Mouse (Mus musculus) thymus, postnatal 0 days (tissue): ENCODE data around the gene Ablim1. TPM values are rescaled to one million over a fixed set of nuclear protein-coding genes. Genes with fewer than 3 reads are reported as not detected.
A peak's percentile ranks its signal among the peaks of the same experiment; 100 is the strongest.

Experiments
- DNase-seq: peaks from one replicate; pipeline ENCODE4 v3.0.0-alpha.2; 2015; ENCODE audit warnings: low spot score
- polyA plus RNA-seq: library from polyadenylated mRNA; unstranded; fragments of >200 nt; fragmentation: Nextera tagmentation; extraction: Ambion mirVana; gene quantifications from 2 replicates; pipeline ENCODE4 v1.2.1, GENCODE M21; 2015

Ablim1 gene
- polyA plus RNA-seq, 1 experiment from 2014 or later, result 148 TPM

DNA sequence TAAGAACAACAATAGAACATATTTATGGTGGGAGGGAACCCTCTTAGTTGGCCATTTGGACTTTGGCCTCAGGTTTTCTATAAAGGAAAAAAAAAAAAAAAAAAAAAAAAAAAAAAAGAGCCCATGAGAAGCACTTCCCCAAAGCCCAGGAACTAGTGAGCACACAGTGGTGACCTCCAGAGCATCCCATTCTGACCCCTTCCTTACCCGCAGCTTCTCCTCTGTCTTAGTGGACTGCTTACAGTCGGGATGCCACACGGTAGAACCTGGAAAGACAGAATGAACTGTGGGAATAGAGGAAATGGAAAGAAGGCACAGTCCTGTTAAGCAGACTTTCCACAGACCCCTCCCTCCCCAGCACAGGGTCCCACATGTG, 235.1 kb downstream of the Ablim1 start:
- DNase-seq, result no peak

DNA sequence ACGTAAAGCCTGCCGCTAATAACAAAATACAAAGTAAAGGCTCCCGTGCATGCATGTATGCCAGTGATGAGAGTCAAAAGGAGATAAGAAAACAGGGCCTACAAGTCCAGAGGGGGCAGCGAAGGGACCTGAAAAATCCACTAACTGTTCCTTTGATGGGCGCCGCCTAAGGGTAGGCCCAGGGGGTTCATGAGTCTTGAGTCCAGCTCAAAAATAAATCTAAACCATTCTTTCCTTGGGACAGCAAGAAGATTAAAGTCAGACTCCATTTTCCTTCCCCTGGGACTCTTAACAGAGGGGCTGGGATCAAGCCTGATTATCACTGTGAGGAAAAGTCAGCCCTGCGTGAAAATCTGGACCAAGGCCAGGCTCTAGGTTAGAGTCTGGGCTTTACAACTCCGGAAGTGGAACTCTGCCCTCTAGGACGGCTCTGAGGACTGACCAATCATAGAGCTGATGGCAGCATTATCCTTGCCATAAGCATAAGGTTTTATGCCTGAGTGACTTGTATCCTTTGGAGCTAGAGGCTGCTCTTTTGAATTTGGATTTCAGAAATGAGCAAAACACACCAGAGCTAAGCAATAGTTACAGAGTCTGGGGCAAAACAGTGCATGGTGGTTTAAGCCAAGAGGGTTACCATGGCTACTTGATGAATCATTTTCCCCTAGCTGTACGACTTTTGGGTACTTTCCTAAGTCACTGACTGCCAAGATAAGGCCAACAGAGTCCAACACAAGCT, 235.7 kb downstream of the Ablim1 start:
- no peak for DNase-seq

DNA sequence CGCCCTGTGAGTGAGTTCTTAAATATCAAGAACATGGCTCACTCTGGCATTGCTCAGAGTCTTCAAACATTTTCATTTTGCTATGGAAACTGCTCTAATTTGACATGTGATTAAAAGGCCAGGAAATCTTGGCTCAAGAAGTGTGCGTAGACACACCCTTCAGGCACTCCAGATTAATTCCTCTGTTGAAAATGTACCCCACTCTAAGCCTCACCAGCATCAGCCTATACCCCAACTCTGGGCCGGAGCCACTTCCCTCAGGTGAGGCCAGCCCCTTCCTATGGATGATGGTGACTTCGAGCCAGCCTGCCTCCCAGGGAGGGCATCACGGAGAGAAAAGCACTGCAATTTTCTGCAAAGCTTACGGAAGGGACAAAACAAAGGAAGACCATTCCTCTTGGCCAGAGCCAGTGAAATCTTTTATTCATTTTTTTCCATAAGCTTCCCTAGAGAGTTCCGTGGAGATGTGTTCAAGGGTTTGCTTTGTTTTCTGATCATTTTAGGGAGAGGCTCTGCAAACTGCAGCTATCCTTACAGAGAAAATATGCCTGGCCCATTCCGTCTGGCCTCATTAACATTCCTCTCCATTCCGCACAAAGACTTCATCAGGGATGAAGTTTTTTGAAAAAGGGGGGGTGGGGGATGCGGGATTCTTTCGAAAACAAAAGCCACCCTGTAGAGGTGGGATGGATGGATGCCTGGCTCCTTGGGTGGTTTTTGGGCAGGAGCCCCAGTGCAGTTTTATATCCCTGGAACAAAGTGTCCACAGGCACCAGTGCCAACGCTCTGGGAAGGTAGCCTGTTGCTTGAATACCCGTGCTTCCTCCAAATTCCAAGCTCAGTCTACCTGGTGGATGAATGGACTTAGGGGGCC, 236.7 kb downstream of the Ablim1 start:
- no peak for DNase-seq

GRCm38 (mm10) chr19:57073450-57073849, 241.3 kb downstream of the Ablim1 start:
- no peak for DNase-seq

DNA sequence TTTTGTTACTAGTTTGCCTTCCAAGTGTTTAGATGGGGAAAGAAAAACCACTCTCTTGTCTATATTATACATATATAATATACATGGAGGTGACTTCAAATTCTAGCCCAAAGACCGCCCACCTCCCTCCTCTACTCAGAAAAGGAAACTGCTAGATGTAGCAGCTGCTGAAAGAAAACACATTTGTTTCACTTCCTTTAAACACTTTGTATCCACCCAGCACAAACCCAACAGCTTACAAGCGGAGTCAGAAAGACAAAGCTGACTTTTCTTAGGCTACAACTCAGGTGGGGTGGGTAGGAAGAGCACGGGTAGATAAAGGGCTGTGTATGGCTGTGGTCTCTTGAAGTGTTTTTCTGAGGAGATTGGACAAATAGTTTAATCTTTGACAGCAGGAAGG, 242.0 kb downstream of the Ablim1 start:
- peak; percentile 72 for DNase-seq

GRCm38 (mm10) chr19:57067108-57067613, 247.6 kb downstream of the Ablim1 start:
- no peak for DNase-seq

- peak; percentile 68 for DNase-seq
Observed at GRCm38 (mm10) chr19:57066313-57066712, 248.4 kb downstream of the Ablim1 start.

DNA sequence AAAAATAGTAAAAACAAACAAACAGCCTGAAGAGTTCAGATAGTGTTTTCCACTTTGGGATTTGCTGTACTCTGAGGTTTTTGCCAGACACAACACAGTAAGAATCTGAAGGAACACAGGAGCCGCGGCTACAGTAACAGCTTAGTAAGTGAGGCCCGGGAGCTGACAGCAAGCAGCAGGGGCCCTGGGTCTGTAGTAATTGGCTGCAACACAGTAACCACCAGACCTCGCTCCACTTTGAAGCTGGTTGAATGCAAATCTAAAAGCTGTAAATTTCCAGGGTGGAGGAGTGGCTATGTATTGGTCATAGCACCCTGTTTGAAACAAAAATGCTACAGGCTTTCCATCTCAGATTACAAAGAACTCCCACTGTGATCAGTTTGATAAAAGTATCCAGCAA, 252.0 kb downstream of the Ablim1 start:
- DNase-seq, result no peak

DNA sequence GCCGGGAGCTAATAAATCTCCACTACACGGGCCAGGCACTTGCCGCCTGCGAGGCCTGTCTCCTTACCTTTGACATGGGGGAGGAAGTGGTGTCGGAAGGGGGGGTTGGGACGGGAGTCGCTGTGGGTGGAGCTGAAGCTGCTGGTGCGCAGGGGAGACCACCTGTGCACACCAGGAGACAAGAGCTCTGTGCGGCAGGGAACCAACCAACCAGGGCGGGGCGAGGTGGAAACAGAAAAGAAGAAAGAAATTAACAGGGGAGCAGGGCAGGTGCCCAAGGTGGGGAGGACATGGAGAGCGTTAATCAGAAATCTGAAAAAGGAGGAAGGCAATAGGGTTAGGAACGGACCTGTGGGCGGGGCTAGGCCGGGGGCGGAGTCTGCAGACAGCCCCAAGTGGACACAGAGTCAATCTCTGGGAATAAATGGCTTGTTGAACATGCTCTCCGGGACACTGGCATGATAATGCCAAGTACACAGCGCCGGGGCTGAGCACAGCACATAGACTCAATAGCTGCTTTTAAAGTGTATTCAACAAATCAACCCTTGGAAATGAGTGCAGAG, 255.6 kb downstream of the Ablim1 start:
- no peak for DNase-seq

DNA sequence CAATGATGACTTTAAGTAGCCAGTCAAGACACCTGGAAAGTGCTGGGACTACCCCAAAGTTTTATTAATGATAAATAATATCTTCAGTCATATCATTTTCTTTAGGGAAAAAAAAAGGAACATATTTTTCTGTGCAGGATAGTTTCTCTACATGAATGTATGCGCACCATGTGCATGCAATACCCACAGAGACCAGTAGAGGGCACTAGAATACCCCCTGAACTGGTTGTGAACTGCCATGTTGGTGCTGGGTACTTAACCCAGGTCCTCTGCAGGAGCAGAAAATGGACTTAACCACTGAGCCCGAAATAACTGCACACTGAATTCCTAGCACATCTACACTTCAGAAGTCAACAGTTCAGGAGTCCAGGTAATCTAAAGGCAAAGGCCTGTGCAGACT, 257.2 kb downstream of the Ablim1 start:
- DNase-seq, result no peak

DNA sequence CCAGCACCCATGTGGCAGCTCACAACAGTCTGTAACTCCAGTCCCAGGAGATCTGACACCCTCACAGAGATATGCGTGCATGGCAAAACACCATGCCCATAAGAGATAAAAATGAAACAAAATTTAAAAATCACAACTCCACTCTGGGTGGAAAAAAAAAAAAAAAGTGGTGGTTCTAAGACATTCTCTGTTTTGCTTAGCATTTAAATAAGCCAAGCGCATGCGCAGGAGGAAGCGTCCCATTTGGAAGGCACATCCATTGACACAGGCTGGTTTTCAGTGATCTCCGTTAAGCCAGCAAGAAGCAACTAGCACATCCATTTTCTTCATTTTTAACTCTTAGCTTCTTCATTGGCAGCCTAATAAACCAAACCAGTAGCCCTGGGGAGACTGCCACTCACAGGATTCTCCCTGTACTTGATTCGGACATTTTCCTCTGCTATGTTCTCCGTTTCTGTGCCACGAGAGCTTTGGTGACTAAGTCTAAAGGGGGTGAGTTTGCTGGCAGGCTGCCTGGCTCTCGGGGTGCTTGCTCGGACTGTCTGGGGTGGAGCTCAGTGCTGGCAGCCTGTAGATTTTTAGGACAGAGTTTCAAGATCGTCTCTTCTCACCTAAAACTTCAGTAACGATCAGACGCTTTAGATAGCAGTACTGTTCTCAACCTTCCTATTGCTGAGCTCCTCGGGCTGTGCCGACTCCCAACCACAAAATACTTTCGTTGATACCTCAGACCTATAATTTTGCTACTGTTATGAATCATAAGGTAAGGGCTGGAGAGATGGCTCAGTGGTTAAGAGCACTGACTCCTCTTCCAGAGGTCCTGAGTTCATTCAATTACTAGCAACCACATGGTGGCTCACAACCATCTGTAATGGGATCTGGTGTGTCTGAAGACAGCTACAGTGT, 259.3 kb downstream of the Ablim1 start:
- DNase-seq, result no peak

GRCm38 (mm10) chr19:57052959-57053358, 261.8 kb downstream of the Ablim1 start:
- DNase-seq, result no peak

GRCm38 (mm10) chr19:57052016-57052415, 262.7 kb downstream of the Ablim1 start:
- DNase-seq, result no peak

- no peak for DNase-seq
Observed at GRCm38 (mm10) chr19:57049592-57050090, 265.1 kb downstream of the Ablim1 start.

DNA sequence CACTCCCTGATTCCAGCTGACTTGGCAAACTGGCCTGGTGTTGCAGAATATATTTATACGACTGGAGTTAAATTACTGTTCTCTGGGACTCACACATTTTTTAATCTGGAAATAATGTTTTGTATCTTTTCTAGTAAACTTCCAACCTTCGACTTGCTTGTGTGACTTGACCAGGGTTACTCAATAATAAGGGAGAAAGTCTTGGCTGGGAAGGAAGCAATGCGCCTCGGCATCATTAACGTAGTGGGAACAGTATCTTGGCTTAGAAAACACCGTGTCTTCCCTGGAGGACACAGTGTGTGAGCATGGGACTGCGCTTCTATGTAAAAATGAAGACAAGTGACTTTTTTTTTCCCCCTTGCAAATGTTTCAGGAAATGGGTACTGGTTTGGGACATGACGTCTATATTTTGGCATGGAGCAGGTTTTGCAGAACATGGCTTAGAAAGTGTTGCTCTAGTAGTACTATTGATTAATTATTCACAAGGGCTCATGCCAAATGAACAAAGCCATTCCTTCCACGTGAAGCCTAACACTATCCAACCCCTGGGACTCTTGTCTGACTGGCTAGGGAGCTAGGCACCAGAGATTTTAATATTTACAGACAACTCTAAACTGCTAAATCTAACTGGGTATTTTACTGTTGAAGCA, 266.9 kb downstream of the Ablim1 start:
- DNase-seq, result no peak

DNA sequence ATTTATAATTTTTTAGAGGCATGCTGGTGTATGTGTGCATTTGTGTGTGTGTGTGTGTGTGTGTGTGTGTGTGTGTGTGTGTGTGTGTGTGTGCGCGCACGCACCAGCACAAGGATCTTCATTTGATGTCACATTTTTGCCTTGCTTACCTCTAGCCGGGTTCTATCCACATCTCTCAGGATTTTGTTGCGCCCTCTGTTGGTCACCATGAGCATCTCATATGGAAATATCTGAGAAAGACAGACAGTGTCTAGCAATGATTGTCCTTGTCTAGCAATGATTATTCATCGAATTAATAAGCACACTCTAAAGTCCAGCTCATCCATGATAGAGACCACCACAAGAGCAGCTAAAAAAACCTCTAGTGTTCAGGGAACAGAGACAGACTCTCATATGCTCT, 275.5 kb downstream of the Ablim1 start:
- DNase-seq, result peak; percentile 39

DNA sequence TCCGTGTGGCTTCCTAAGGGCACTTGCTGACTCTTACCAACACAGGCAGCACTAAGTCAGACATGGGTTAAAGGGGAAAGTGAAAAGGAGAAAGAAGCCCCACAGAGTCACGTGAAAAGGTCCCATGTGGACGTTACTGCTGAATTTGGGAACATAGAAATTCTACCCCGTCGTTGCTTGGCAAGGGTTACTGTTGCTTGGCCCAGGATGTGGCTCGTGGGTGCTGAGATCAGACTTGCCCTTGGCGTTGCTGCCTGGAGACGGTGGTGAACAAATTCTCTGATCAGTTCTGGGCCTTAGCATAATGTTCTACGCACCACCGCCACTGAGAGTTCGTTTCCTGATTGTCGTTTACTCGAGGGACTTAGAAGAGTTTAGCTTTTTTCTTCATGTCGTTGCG, 277.9 kb downstream of the Ablim1 start:
- no peak for DNase-seq

DNA sequence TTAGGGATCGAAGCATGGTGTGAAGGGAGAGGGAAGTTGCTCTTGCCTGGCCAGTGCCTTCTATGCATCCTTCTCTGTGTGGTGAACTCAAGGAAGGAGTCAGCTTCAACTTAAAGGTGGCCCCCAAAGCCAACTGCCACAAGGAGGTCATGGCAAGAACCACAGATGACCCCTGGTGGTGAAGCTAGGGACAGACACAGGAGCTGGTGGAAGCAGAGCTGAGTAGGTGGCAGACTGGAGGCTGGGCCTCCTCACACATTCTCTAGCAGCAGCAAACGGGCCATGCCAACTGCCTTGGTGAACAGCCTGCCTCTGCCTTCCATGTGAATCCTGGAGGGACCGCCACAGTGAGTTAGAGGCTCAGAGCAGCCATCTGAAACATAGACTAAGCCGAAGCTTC, 283.1 kb downstream of the Ablim1 start:
- peak; percentile 61 for DNase-seq

- no peak for DNase-seq
Observed at GRCm38 (mm10) chr19:57029461-57029860, 285.3 kb downstream of the Ablim1 start.
